Mouse (Mus musculus) kidney, postnatal 36 days (tissue): Measurements from ENCODE around the gene Cebpb.
A peak's percentile ranks its signal among the peaks of the same experiment; 100 is the strongest.

Source experiments
- DNase-seq, 2 experiments: peaks; one replicate each; pipeline ENCODE4 v3.0.0; 2021 to 2022; ENCODE audit warnings: mixed read lengths in 2 of 2

Gene Cebpb

GRCm38 (mm10) chr2:167723589-167724206, 35.0 kb downstream of the Cebpb start:
- DNase-seq: peak in 1 of 2 experiments; percentile 63

GRCm38 (mm10) chr2:167725879-167726278, 37.2 kb downstream of the Cebpb start:
- no peak for DNase-seq

- DNase-seq: peak; percentile 76 to 91
Observed at GRCm38 (mm10) chr2:167727161-167727560, 38.4 kb downstream of the Cebpb start.

GRCm38 (mm10) chr2:167730036-167730435, 41.3 kb downstream of the Cebpb start:
- DNase-seq: no peak

GRCm38 (mm10) chr2:167731149-167731548, 42.4 kb downstream of the Cebpb start:
- no peak for DNase-seq

- DNase-seq: no peak
Observed at GRCm38 (mm10) chr2:167734861-167735260, 46.1 kb downstream of the Cebpb start.

GRCm38 (mm10) chr2:167739030-167739429, 50.3 kb downstream of the Cebpb start:
- DNase-seq: no peak
